Mouse (Mus musculus) liver, postnatal 0 days (tissue): Measurements from ENCODE around the gene Stk11. TPM values are rescaled to one million over a fixed set of nuclear protein-coding genes. Genes with fewer than 3 reads are reported as not detected.

Experiments used
- ATAC-seq: fragments of 200-750 bp; cut with Nextera tagmentation; 2 replicates; pipeline ENCODE4 v1.8.0; 2017; ENCODE audit warnings: mild to moderate bottlenecking, moderate library complexity
- DNase-seq: peaks from one replicate; pipeline ENCODE4 v3.0.0-alpha.2; 2016
- H3K27ac ChIP-seq: fragments of 300-500 bp; sonication (generic); 2 replicates; pipeline ENCODE4 v1.5.1; 2014; ENCODE audit warnings: antibody characterized with exemption, moderate library complexity, mild to moderate bottlenecking, low read depth
- H3K27me3 ChIP-seq: fragments of 300-500 bp; sonication (generic); 2 replicates; pipeline ENCODE4 v1.6.1; 2014; ENCODE audit warnings: low read length, control low read depth, mixed read lengths; ENCODE audit not compliant: insufficient read depth
- H3K36me3 ChIP-seq: fragments of 300-500 bp; sonication (generic); replicated peaks from 2 replicates; pipeline ENCODE4 v1.6.1; 2014; ENCODE audit warnings: mild to moderate bottlenecking, control low read depth, low read length, moderate library complexity, mixed read lengths; ENCODE audit not compliant: insufficient read depth
- H3K4me1 ChIP-seq: fragments of 300-500 bp; sonication (generic); 2 replicates; pipeline ENCODE4 v1.6.1; 2014; ENCODE audit warnings: antibody characterized with exemption, mild to moderate bottlenecking, control low read depth; ENCODE audit not compliant: insufficient read depth
- H3K4me2 ChIP-seq: fragments of 300-500 bp; sonication (generic); 2 replicates; pipeline ENCODE4 v1.6.1; 2014; ENCODE audit warnings: low read depth, mild to moderate bottlenecking, low read length, moderate library complexity, mixed read lengths
- H3K4me3 ChIP-seq: fragments of 300-500 bp; sonication (generic); 2 replicates; pipeline ENCODE4 v1.5.1; 2014; ENCODE audit warnings: low read depth, low read length
- H3K9ac ChIP-seq: fragments of 300-500 bp; sonication (generic); replicated peaks from 2 replicates; pipeline ENCODE4 v1.6.1; 2014; ENCODE audit warnings: mild to moderate bottlenecking, moderate library complexity
- H3K9me3 ChIP-seq: fragments of 300-500 bp; sonication (generic); 2 replicates; pipeline ENCODE4 v1.6.1; 2016; ENCODE audit warnings: mild to moderate bottlenecking, control low read depth, low read length, mixed read lengths
- CTCF ChIP-seq: sonication (generic); IDR thresholded peaks from 2 replicates; pipeline ENCODE4 v1.5.1; 2016; ENCODE audit warnings: antibody characterized with exemption, low read depth
- EP300 ChIP-seq: IDR thresholded peaks from 2 replicates; pipeline ENCODE4 v1.6.1; 2016; ENCODE audit warnings: antibody characterized with exemption, low read depth, mild to moderate bottlenecking
- WGBS: fragments of 180-500 bp; shearing (Covaris S2); extraction: QIAGEN DNeasy Blood & Tissue Kit; methylation state at CpG from one replicate; pipeline ENCODE4 v1.1.7; 2014; ENCODE audit not compliant: insufficient replicate concordance; 5-methylcytosine and 5-hydroxymethylcytosine counted together
- polyA plus RNA-seq: library from polyadenylated mRNA; unstranded; fragments of >200 nt; fragmentation: Nextera tagmentation; extraction: Ambion mirVana; gene quantifications from 2 replicates; pipeline ENCODE4 v1.2.1, GENCODE M21; 2015

The Stk11 gene
- polyA plus RNA-seq, 1 experiment from 2014 or later, result 11.2 TPM

DNA sequence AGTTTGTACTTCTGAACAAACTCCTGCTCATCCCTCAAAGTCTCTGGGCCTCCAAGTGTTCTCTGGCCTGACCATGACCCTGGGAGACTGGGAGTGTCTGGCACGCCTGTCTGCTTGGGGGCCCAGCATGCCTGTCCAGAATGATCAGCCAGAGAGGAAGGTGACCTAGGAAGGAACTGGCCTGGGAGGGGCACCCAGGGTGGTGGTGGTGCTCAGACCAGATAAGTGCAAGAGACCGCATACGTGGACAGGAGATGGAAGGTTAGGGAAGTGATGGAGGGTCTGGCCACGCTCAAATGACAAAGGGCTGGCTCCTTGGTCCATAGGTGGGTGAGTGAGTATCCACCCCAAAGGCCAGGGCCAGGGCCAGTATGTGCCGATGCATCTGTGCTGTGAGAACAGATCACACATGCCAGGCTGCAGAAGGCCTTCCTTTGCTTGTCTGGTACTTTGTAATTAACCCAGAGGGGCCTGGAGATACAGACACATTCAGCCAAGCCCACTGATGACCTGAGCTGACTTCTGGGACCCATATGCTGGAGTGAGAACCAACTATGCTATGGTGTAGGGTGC, 31.6 kb downstream of the Stk11 start:
- 49% methylated on average over 5 of the region's 5 CpGs for whole genome bisulfite sequencing
- Histone ChIP-seq H3K9ac (peak overlapping the region; percentile 70), H3K27ac (peak overlapping the region; percentile 99), H3K36me3 (peaks cover 30% of the 10 kb centered on the region), H3K4me2 (peak overlapping the region; percentile 96), H3K4me1 (peaks cover 49% of the 10 kb centered on the region), H3K4me3 (peak overlapping the region; percentile 90), H3K9me3 (no peaks in the 10 kb centered on the region), H3K27me3 (no peaks in the 10 kb centered on the region)
- ATAC-seq, result no peak
- TF ChIP-seq CTCF (no peak), EP300 (no peak)
- no peak for DNase-seq

DNA sequence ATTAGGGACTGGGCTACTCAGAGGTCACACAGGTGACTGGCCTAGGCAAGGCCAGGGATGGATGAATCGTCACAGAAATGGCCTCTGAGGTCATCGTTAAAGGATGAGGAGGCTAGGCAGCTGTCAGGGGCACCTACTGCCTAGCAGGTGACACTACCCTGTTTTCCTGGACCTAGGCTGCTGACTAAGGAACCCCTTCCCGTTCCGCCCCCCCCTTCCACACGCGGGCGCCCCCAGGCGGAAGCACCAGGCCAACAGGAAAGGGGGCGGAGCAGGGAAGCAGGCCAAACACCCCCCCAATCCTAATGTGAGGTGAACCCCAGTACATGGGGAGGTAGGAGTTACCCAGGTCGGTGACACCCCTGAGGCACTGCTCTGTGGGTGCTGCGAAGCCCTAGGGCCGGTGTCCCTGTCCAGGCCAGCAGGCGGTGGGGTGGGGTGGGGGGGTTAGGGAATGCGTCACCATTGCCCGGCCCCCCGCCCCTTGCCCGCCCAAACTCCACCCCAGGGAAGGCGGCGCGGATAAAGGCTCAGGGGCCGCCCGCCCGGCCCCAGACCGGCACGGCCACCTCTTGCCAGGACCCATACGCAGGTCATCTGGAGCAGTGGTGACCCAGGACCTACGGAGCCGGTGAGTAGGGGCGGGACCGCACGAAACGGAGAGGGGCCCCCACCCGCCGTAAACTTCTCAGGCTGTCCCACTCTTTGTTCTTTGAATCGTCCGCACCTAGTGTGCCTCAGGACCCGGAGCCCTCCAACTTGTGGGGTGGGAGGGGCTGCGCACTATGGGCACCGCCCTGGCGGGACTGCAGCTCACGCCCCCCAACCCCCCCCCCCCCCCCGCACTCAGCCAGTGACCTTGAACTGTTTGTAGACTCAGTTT, 32.4 kb downstream of the Stk11 start, which contains the start of gene Midn:
Gene Midn (plus strand): TSS at position 554 of the 883 bp plus-strand sequence.
- TF ChIP-seq CTCF (peak; percentile 72), EP300 (peak; percentile 10; the same call in 1 of the 2 replicates)
- H3K27ac ChIP-seq, result peak within 1 kb of the TSS; percentile 99
- 0% methylated on average over 30 of the region's 42 CpGs for WGBS
- H3K4me3 ChIP-seq, result peak within 1 kb of the TSS; percentile 90
- peak within 1 kb of the TSS; percentile 96 for H3K4me2 ChIP-seq
- ATAC-seq, result peak; percentile 32
- H3K27me3 ChIP-seq, result no peaks in the 10 kb centered on the region
- peak; percentile 87 for DNase-seq
- peaks cover 37% of the 10 kb centered on the region for H3K36me3 ChIP-seq
- no peaks in the 10 kb centered on the region for H3K9me3 ChIP-seq
- peaks cover 48% of the 10 kb centered on the region for H3K4me1 ChIP-seq
- H3K9ac ChIP-seq, result peak within 1 kb of the TSS; percentile 70

- H3K4me2 ChIP-seq, result peak overlapping the region; percentile 96
- peaks cover 41% of the 10 kb centered on the region for H3K36me3 ChIP-seq
- DNase-seq (peak; percentile 94), ATAC-seq (peak; percentile 58)
- 5% methylated on average over 57 of the region's 57 CpGs for WGBS
- H3K9me3 ChIP-seq, result no peaks in the 10 kb centered on the region
- no peaks in the 10 kb centered on the region for H3K27me3 ChIP-seq
- peak overlapping the region; percentile 70 for H3K9ac ChIP-seq
- TF ChIP-seq CTCF, result peak; percentile 75
- TF ChIP-seq EP300, result peak; percentile 55; the same call in 1 of the 2 replicates
- peak overlapping the region; percentile 90 for H3K4me3 ChIP-seq
- H3K27ac ChIP-seq, result peak overlapping the region; percentile 99
- H3K4me1 ChIP-seq, result peaks cover 50% of the 10 kb centered on the region
Measured at GRCm38 (mm10) chr10:80148610-80149290, 33.1 kb downstream of the Stk11 start.

DNA sequence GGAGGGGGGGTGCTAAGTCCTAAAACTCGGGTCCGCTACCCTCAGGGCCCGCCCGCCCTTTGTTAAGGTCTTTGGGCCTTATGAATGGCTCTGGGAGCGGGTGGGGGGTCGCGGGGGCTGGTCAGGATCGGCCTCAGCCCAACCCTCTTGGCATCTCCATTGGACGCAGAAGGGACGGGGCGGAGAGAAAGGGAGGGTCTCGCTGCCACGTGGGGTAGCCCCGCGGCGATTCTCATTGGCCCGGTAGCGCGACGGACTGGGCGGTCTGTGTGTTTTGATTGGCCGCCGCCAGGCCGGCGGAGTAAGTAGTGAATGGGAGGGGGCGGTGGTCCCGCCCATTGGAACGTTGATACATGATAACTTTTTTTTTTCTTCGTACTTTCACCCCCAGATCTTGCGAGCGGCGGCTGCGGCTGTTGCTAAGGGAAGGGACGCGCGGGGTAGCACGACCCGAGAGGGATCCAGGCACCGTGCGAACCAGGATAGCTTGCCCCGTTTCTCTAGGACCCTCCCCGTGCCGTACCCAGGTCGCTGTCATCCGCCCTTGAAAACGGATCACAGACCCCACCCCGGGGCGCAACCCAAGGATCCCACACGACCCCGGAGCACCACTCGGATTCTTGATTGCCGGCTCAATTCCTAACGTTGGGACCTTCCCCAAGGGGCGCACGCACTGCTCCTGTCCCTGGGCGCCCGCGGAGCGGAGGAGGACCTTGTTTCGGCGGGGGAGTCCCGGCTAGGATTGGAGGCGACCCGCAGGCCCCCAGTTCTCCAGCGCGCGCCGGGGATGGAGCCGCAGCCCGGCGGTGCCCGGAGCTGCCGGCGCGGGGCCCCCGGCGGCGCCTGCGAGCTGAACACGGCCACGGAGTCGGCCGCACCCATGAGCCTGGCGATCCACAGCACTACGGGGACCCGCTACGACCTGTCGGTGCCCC, 34.0 kb downstream of the Stk11 start:
- Histone ChIP-seq H3K9ac (peak overlapping the region; percentile 70), H3K4me1 (peaks cover 58% of the 10 kb centered on the region), H3K27ac (peak overlapping the region; percentile 99), H3K36me3 (peaks cover 41% of the 10 kb centered on the region), H3K27me3 (no peaks in the 10 kb centered on the region), H3K4me3 (peak overlapping the region; percentile 90), H3K9me3 (no peaks in the 10 kb centered on the region), H3K4me2 (peak overlapping the region; percentile 96)
- DNase-seq (peak; percentile 95), ATAC-seq (peak; percentile 75)
- under 1% methylated on average over 83 of the region's 88 CpGs for WGBS
- TF ChIP-seq CTCF (no peak), EP300 (peak; percentile 11; the same call in 1 of the 2 replicates)

- H3K4me3 ChIP-seq, result peak overlapping the region; percentile 90
- no peaks in the 10 kb centered on the region for H3K9me3 ChIP-seq
- under 1% methylated on average over 48 of the region's 71 CpGs for WGBS
- no peaks in the 10 kb centered on the region for H3K27me3 ChIP-seq
- peak overlapping the region; percentile 70 for H3K9ac ChIP-seq
- peak; percentile 79 for DNase-seq
- peaks cover 61% of the 10 kb centered on the region for H3K4me1 ChIP-seq
- no peak for ATAC-seq
- H3K27ac ChIP-seq, result peak overlapping the region; percentile 92
- peaks cover 43% of the 10 kb centered on the region for H3K36me3 ChIP-seq
- no peak; the same call in 1 of the 2 replicates for TF ChIP-seq EP300
- TF ChIP-seq CTCF, result peak; percentile 23
- peak overlapping the region; percentile 96 for H3K4me2 ChIP-seq
Measured at GRCm38 (mm10) chr10:80150226-80151210, 34.9 kb downstream of the Stk11 start.
